Mouse (Mus musculus) kidney, postnatal 4 days (tissue): ENCODE measurements at regions not wholly inside any gene's neighbourhood (a gene's known extent, or its start where the extent isn't known, plus 50 kb on each side); places are given as distances from the start of the nearest gene placed in this dataset.
A peak's percentile ranks its signal among the peaks of the same experiment; 100 is the strongest.

Experiments used
- DNase-seq, 2 experiments: peaks; one replicate each; pipeline ENCODE4 v3.0.0; 2021; ENCODE audit warnings: mixed read lengths in 2 of 2

DNA sequence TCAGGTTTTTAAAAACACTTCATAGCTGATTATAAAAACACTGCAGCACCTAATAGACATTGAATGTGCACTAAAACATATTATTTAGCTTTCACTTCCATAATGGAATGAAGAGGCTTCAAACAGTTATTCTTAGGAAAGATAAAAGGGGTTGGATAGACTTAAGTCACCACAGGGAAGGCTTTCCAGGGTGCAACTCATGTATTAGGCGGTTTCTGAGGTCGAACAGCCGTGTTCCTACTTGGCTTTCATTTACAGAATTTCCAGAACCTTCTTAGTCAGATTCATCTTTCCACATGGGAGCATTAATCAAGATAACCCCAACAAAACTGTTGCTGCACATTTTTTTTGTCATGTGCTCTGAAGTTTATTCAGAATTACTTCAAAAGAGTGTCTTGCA, 279.8 kb upstream of the Tle1 start:
- DNase-seq = no peak

DNA sequence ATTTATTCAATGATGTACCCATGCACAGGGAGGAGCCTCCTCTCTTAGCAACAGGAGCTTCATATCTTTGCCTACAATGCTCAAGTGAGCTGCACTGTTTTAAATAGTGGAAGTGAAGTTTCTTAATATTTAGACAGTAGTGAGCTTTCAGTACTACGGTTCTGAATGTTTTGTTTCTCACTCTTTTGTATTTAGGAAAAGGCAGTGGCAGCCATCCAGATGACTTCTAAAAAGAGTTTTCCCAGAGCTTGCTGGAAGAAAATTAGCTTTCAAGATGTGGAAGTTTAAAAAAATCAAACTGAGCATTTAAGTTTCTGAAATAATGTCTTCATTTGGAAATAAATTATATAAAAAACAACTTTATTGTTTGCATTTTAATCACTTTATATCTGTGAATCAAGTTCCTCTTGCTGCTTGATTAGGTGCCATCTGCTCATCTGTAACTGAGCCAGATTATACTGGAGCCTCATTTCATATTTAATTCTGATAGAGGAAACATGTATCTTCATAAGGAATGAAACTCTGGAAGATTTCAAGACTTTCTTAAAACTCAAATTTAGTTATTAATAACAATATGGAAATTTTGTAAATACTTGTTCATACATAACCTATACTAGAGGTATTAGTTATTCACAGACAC, 268.6 kb upstream of the Tle1 start:
- DNase-seq = no peak

GRCm38 (mm10) chr4:72444177-72444770, 243.6 kb upstream of the Tle1 start:
- no peak for DNase-seq

GRCm38 (mm10) chr4:72437367-72437766, 236.6 kb upstream of the Tle1 start:
- no peak for DNase-seq

DNA sequence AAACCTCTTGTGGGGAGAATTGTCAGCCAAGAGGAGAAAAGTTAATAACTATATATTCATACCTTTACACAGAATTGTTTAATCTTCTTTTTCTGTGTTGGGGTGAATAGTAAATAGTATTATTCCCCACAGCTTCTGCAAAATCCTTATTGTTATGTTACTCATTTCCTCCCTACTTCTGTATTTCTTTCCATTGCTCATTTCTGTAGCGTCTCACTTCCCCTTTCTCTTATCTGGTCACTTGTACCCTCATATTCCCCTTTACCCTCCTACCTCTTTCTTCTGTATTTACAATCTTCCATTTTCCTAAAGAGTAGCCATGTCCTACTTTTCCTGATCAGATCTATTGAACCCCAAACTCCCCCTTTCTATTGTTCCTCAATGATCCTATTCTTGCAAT, 224.6 kb upstream of the Tle1 start:
- no peak for DNase-seq

GRCm38 (mm10) chr4:72412100-72412788, 211.5 kb upstream of the Tle1 start:
- DNase-seq = no peak

DNA sequence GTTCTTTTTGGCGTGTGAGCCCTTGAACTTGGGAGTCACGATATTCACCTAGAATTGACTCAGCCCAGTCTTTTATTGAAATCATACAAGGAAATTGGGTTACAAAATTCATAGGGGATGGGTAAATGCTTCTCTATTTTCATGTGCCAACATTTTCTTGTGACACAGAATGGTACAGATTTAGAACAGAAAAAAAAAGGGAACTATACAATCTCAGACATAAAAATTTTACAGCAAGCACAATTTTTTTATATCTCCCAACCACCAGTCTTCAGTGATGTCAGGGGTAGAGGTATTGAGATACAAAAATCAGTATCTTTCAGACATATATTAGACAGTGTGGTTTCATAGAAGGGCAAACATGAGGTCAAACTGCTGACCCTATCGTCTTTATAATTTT, 210.6 kb upstream of the Tle1 start:
- no peak for DNase-seq

- DNase-seq = no peak
These were observed 200.0 kb upstream of the Tle1 start for GRCm38 (mm10) chr4:72400759-72401158.

- DNase-seq = no peak
These were observed 191.2 kb upstream of the Tle1 start for GRCm38 (mm10) chr4:72391887-72392435.

GRCm38 (mm10) chr4:72389811-72390625, 189.3 kb upstream of the Tle1 start:
- peak in 1 of 2 experiments; percentile 14 for DNase-seq

DNA sequence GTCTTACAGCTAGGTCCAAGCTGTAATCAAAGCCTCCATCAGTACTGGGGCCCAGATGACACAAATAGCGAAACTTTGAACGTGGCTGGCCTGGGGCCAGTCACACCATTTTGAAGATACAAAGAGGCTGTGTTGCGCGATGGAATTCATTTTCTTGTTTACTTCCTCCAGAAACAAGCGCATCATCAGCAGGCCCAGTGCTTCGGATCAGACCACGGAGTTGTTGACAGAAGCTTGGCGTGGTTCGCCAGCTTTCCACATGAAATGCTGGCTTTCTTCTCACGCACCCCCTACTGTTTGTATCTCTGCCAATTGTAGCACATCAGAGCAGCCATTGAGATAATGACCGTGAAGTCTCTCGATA, 184.2 kb upstream of the Tle1 start:
- DNase-seq = peak; percentile 59 to 73

DNA sequence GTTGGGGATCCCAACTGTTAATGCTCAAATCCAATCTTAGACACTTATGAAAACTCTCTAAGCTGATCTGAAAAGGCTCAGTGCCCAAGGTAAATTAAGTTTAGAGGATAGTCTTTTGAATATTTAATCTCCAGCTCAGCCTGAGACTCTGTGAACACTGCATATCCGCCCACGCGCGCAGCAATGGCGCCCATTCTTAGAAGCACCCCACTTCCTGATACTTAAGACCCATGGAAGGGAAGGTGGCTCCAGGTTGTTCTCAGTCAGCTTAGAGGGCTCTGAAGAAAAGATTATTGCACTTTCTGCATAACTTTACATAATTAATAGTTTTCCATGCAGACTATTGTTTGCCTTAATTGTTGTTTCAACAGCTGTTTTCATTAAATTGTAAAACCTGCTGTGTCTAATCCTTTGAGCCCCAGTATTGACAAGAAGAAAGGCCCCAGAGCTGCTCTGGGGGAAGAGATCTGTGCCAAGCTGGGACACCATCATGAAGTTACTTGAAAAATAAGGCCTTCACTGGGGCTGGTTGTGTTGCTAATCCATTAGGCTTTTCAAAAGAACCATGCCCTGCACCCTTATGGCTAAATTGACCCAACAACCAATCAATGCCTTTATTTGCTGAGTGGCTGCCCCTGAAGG, 183.7 kb upstream of the Tle1 start:
- no peak for DNase-seq

GRCm38 (mm10) chr4:72383729-72384128, 183.0 kb upstream of the Tle1 start:
- DNase-seq = no peak

DNA sequence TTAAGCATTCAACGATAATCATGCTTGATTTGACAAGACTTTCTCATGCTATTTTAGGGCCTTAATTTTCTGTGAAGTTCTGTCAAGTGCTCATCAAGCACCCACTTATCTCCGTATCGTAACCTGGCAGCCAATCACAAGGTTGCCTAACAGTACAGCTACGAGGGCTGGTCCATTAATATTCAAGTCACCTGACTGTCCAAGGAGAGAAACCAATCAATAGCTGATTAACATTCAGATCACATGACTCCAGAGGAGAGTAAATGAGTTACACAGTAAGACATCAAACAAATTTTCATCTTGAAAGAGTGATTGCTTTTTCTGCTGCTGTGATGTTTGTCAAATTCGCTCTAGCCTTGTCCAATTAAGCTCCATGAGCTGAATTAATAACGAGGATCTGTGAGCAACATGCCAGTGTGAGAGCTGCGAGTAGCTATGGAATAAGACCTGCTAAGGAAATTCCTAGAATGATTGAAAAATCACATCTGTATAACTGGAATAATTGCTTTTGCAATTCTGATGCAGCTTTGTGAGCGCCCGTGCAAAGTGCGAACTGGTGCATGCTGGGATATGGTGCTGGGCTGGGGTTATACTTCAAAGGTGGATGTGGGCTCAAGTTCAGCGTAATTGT, 181.9 kb upstream of the Tle1 start:
- no peak for DNase-seq

GRCm38 (mm10) chr4:72381742-72382141, 181.0 kb upstream of the Tle1 start:
- no peak for DNase-seq

- peak in 1 of 2 experiments; percentile 9 for DNase-seq
These were observed 180.4 kb upstream of the Tle1 start for GRCm38 (mm10) chr4:72381116-72381515.

GRCm38 (mm10) chr4:72379515-72379914, 178.8 kb upstream of the Tle1 start:
- peak in 1 of 2 experiments; percentile 34 for DNase-seq

DNA sequence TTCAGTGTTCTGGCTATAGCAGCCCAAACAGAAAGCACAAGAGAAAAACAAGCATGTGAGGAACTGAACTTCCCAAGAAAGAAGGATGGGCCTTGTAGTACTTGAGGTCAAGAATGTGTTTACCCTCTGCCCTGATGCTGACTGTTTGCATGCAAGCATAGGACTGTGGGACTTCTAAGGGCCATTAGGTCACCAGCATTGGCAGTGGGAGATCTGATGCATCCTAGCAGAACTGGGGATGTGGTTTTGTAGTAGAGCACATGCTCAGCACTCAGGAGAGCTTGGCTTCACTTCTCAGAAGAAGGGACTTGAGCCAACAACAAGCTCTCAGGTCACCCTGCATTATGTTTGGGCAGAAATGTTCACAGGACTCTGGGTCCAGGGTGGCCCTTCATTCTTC, 178.3 kb upstream of the Tle1 start:
- DNase-seq = peak; percentile 8 to 28

GRCm38 (mm10) chr4:72377520-72377919, 176.8 kb upstream of the Tle1 start:
- no peak for DNase-seq

- no peak for DNase-seq
These were observed 151.3 kb upstream of the Tle1 start for GRCm38 (mm10) chr4:72351985-72352384.

- no peak for DNase-seq
These were observed 131.2 kb upstream of the Tle1 start for GRCm38 (mm10) chr4:72331882-72332281.

DNA sequence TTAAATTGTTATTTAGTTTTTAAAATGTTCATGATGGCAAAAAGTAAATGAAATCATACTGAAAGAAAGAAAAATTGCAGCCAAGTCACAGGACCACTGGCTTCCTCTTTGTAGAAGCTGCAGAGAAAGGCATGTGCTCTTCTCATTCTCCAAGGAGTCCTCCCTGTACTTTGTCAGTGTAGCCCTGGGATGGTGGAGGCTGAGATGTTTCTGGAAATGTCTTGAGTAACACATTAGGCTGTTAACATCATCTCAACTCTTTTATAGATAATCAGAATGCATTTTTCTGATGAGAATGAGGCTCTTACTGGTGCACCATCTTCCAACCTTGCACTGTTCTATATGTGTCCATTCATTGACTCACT, 128.3 kb upstream of the Tle1 start:
- no peak for DNase-seq
